Mouse (Mus musculus): Measurements from ENCODE around the gene Tgds.

DNA sequence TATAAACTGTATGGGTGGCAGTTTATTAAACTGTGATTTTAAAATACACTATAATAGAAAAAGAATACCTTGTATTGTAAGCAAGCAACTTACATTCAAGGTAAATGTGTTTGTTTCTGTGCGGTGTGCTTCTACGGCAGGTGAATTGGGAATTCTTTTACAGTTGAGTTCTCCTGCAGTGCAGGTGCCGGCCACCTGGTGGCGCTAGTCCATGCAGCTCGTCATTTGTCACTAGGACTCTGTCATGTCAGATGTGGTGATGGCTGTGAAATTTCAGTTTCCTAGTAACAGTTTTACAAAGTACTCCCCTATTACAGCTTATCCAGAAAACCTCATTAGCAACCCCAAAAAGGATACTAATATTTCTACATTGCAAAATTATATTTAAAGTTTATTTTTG, 24.6 kb upstream of the Tgds start:
- TF ChIP-seq CTCF (IDR thresholded peaks at IDR 0.05; ENCODE audit: borderline replicate concordance, extremely low read depth, insufficient read depth, insufficient read length), result peak; percentile 94
- TF ChIP-seq POLR2A (IDR thresholded peaks at IDR 0.05; ENCODE audit: borderline replicate concordance, extremely low read depth, insufficient read depth, insufficient read length, poor library complexity, severe bottlenecking), result no peak
